Mouse (Mus musculus) A20 (cell line): ENCODE data around the gene Noct.
A peak's percentile ranks its signal among the peaks of the same experiment; 100 is the strongest.
"Not testable (repeated sequence)": the region's sequence is repeated elsewhere in the genome, so short reads cannot be mapped to it uniquely, and the experiment has no call there.

ENCODE experiments used
- DNase-seq: peaks from one replicate; pipeline ENCODE4 v3.0.0-alpha.2; 2011; ENCODE audit warnings: low read depth, low spot score

Gene Noct

DNA sequence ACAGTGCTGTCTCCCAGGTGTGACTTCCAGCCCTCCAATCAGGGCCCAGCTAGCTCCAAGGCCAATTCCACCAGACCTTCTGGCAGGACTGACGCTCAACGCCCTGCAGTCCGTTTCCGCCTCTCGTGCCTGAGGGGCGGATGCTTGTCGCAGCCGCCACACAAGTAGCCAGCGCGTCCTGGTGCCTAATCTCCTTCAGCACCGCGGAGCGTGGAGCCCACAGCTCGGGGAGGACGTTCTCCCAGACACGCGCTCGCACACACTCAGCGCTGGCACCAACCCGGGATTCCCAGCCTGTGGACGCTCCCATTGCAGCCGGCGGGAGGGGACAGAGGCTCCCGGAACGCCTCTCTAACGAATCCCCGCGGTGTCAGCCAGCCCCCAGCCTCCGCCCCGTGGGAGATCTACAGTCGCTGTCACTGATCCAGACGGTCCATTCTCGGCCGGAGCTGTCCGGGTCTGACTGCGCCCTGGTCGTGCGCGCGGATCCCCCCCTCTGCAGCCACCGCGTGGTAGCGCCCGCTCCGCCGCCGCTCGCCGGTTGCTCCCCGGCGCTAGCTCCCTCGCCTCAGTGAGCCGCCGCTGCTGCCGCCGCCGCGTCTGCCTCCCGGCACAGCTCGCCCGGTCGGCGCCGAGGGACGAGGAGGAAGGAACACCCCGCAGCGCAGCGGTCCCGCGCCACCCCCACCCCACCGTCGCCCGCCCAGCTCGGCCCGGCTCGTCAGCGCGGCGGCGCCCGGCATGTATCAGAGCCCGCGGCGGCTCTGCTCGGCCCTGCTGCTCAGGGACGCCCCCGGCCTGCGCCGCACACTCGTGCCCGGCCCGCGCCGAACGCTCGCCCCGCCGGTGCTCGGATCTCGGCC, at the start of gene Noct:
Gene Noct, plus strand, starts transcription at position 85 of the 863 bp plus-strand sequence.
- DNase-seq, result peak; percentile 95

DNA sequence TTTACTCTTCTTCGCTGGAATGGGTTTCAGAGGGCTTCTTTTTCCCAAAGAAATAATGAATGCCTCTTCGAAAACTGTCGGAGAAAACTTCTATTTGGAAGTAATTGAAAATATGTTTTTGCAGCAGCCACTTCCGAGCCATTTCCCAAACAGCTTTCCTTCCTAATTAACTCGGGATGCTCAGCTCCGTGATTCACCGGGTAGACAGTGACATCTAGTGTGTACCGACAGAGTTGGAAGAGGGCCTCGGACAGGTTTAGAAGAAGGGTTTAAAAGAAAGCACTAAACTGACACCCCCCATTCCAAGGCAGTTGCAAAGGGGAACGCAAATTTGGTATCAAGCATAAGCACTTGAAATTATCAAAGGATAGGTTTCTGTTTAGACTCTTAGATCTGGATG, 46.1 kb upstream of the Noct start:
- DNase-seq, result no peak

DNA sequence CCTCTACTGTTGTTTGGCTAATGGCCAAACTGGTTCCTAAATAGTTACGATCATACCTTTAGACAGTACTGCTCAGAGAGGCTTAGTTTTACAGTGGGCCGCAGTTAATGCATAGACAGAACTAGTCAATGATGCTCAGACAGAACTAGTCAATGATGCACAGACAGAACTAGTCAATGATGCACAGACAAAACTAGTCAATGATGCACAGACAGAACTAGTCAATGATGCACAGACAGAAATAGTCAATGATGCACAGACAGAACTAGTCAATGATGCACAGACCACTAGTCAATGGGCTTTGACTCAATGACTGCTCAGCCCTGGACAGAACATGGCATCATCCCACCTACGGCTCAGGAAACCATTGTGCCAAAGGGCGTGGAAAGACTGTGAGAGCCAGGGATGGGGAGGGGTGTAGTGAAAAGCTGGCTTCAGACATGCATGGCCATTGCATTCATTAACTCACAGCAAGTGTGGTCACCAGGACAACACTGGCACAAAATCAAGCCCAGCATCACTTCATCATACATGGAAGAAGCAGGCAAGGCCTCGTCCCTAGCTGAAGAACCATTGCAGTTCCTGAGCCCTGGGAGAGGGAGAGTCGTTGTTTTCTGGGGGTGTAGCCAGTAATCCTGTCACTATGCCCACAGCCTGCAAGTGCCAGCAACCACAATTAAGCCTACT, 44.6 kb upstream of the Noct start:
- DNase-seq, result no peak

DNA sequence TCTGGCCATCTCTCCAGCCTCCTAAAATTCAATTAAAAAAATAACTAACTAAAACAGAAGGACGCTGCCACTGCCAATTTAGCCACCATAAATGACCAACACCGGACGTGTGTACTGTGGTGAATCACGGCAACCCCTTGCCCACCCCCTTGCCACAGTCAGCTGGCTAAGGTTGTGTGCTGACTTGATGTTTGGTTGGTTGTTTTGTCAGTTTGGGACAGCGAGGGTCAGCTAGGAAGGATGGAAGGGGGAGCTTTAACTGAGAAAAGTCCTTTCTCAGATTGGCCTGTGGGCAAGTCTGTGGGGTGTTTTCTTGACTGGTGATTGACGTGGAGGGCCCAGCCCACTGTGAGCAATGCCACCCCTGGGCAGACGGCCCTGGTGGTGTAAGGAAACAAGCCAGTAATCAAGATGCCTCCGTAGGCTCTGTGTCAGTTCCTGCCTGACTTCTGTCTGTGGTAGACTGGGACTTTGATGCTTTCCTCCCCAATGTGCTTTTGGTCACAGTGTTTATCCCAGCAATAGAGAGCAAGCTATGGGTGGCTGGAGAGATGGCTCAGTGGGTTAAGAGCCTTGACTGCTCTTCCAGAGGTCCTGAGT, 43.8 kb upstream of the Noct start:
- DNase-seq, result no peak

DNA sequence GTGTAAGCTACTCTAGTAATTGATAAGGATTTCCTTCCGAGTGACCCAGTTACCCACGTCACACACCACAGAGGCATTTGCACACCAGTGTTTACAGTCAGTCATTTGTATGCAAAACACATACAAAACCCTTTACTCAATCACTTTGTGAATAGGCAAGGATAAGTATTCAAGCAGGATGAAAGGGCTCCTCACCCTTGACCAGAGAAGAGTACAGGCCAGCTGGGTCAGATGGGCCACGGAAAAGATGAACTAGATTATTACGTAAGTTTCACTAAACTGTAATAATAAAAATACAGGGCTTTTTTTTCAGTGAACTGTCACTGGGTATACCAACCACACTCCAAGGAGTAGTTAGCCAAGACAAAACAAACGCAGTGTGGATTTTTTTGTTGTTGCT, 41.8 kb upstream of the Noct start:
- DNase-seq, result no peak

DNA sequence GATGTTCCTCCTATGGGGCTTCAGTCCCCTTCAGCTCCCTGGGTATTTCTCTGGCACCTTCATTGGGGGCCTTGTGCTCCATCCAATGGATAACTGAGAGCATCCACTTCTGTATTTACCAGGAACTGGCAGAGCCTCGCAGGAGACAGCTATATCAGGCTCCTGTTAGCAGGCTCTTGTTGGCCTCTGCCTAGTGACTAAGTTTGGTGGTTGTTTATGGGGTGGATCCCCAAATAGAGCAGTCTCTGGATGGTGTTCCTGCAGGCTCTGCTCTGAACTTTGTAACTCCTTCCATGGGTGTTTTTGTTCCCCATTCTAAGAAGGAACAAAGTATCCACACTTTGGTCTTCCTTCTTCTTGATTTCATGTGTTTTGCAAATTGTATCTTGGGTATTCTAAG, 40.7 kb upstream of the Noct start:
- DNase-seq, result not testable (repeated sequence)

DNA sequence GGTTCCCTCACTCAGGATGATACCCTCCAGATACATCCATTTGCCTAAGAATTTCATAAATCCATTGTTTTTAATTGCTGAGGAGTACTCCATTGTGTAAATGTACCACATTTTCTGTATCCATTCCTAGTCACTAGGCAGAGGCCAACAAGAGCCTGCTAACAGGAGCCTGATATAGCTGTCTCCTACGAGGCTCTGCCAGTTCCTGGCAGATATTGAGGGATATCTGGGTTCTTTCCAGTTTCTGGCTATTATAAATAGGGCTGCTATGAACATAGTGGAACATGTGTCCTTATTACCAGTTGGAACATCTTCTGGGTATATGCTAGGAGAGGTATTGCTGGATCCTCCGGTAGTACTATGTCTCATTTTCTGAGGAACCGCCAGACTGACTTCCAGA, 40.3 kb upstream of the Noct start:
- not testable (repeated sequence) for DNase-seq

DNA sequence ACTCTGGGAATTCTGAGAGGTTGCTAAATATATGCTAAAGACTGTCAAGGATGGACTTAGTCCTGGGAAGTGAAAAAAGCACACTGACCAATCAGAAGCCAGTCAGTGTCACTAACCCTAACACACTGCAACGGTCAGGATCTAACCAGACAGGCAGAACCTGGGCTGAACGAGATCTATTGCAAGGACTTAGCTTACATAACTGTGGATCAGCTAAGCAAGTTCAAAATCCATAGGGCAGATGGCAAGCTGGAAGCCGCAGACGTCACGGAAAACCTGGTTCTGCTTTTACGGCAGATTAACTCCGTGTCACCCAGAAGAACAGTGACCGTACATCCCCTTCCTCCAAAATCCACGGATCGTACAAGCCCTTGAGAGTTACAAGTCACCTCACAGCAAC, 39.5 kb upstream of the Noct start:
- DNase-seq, result no peak

DNA sequence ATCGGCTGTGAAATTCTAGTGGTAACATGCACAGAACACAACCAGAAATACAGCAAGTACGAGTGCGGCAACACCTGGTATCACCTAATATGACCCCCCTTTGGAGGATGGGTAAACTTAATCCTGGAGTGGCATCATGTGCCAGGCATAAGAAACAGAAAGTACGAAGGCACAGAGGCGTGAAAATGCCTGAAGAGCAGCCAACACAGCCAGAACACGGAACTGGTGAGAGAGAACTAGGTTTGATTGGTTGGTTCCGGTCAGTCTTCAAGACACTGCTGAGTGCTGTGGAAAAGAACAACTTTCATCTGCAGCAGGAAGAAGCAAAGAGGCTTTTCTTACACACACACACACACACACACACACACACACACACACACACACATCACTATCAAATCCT, 38.8 kb upstream of the Noct start:
- no peak for DNase-seq

DNA sequence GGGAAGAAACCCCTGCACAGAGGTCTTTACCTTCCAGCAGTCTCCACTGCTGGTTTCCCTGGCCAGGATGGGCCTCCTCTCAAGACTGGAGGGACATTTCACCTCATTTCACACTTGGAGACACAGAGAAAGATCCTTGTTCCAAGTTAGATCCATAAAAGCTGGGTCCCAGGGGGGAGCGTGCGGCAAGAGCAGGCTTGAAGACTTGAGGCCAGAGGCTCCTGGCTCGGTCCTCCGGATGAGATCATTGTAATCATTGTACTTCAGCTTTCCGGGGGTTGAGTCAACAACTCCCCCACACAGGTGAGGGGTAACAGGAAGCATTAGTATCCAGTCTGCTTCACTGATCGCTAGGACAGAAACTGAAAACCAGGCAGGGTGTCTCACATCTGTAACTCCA, 30.2 kb upstream of the Noct start:
- DNase-seq, result peak; percentile 75

DNA sequence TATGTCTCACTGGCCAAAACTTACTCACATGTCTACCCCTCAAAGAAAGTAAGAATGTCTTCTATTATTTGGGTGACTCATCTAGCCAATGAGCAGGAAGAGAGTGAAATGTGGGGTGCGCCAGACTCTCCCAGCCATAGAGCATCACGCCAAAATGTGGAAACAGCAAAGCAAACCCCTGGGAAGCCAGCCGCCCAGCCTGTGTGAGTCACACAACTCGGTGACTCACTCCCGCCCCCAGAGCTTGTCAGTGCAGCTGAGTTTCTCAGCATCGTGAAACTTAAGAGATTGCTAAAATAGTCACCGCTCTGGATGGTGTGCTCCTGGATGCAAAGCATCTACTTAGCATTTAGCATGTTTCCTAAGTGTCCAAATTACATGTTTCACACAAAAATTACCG, 28.9 kb upstream of the Noct start:
- DNase-seq, result no peak

DNA sequence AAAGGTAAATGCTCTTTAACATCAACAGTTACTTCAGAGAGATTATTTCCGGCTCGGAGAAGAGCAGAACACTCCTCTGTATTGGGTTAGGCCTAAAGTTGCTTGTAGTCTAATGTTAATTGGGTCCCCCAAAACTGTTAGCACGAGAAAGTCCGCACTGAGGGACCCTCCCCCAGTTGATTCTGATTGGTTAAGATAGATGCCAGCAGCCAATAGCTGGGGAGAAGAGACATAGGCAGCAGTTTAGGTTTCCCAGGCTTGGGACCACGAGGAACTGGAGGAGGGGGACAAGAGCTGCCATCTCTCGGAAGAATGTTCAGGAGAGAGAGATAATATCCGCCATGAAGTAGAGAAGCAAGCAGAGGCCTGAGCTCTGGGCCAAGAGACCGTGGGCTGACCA, 28.5 kb upstream of the Noct start:
- peak; percentile 95 for DNase-seq

DNA sequence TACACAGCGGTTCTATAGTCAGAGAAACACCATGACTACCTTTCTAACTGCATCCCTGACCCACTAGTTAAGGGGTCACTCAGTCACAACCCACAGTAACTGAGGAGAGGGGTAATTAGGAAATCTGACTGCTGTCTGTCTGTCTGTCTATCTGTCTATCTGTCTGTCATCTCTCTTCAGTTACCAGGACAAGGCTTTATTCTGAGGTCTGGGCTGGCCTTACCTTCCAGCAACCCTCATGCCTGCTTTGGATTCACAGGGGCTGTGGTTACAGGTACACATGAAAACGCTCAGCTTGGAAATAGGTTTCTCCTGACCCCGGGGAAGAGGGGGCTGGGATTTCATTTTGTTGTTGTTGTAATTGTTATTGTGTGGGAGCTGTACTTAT, 27.5 kb upstream of the Noct start:
- no peak for DNase-seq

DNA sequence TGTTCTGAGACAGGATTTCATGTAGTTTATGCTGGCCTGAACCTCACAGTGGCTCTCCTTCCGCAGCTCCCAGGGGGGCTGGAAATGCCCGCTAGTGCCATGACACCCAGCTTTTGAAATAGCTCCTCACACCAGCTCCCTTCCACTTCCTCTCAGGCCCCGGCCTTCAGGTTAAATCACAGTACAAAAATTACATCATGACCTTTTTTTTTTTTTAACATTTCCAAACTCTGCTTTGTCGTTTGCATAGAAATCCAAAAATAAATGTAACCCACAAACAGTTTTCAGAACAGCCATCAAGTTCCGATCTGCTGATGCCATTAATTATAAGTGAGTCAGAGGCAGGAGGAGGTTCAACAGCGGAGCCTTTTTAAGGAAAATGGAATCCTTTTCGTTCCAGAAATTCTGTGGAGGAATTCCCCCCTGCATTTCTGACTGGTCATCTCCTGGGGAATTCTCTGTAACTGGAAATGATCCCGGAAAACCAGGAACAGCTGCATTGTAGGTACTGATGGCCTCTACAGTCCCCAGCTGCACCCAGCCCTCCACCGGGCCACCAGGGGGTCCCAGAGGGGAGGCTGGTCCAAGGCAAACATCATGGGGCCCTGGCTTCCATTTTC, 27.0 kb upstream of the Noct start:
- DNase-seq, result peak; percentile 82

DNA sequence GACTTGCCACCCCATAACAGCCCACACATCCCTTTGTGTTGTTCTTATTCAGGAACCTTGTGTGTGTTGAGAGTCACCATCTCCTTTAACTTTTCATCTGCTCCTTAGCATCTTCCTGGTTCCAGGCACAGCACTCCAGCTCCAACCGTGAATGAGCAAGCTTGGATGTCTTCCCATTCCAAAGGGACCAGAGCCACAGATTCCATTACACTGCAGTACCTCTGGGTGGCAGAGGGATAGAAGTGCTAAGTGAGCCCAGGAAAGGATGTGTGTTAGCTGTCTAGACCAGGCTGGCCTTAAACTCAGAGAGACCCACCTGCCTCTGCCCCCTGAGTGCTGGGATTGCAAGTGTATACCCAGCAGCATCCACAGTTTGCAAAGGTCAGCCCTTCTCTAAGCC, 26.0 kb upstream of the Noct start:
- DNase-seq, result no peak

DNA sequence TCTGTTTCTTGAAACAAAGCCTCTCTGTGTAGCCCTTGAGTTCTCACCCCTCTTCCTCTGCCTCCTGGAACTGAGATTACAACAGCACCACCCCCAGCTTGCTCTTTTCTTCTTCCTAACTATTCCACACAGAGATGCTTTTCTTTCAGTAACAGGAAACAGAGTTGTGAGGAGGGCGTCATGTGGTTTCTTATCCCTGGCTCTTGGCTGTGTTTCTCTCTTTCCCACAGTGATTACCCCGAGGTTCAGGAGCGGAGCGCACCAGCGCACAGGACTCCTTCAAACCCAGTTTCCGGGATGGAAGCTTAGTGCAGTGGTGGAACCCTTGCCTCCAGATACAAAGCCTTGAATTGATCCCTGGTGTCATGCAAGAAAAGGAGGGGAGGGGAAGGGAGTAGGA, 25.1 kb upstream of the Noct start:
- no peak for DNase-seq

DNA sequence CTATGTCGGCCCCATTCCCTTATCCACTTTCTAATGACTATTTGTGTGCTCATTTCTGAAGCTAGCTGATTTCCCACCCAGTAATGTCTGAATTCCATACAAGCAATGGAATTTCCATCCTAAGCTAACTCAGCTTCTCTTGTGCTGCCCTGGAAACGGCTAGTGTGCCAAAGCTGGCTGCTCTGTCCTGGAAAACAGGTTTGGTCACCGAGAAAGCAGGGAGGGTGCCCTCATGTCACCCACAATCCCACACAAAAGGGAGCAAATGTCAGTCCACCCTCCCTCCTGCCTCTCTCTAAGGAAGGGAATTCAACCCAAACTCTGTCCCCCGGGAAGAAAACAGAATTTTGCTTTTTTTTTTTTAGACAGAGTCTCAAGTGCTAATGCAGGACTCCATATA, 23.9 kb upstream of the Noct start:
- DNase-seq, result no peak

DNA sequence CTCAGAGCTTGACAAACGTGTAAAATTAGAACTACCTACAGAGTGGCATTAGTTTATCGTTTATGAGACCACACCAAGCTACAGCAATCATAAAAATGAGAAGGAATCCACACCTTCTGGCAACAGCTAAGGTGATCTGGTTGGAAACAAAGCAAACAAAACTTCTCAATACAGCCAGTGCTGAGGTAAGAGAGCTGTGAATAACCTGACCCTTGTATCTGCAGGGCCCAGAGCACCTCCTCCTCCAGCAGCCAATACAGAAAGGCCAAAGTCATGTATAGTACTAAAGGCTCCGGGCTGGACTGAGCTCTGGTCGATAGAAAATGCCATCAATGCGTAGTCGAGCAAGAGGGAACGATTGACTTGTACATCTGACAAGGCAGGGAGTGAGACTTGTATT, 23.4 kb upstream of the Noct start:
- DNase-seq, result no peak

DNA sequence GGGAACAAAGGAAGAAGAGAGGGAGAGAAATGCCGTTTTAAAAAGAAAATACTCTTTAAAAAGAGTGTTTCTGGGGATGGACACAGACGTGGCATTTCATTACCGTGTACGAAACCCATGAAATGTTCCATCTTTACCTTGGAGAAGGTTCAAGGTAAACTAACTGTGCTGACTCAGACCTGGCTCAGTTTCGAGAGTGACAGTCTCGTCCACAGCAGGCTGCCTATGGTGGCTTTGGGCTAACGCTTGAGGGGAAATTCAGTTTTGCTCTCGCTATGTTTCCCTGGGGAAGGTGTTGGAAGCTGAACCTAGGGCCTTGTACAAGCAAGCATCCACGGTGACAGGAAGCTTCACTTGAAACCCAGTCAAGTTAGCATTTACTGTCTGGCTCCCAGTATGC, 22.3 kb upstream of the Noct start:
- DNase-seq, result no peak

DNA sequence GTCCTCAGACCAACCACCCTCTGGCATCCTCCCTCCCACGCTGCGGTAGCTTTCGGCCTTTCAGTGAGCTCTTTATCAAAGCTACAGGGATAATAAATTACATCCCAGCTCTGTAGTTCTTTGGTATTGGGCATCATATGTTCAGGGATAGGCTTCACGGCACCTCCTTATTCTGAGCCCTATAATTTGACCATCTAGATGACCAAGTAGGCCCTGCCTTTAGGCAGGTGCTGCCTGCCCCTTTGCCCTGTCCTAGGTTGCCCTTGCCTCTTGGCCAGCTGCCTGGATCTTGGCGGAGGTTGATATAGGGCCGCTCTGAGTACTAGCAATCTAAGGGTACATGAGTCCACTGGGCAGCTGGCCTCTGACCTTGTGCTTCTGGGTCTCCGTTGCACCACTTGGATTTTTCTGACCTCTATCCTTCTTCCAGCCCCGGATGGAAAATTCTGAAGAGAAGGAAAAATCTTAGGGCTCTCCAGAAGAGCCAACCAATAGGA, 21.7 kb upstream of the Noct start:
- no peak for DNase-seq

DNA sequence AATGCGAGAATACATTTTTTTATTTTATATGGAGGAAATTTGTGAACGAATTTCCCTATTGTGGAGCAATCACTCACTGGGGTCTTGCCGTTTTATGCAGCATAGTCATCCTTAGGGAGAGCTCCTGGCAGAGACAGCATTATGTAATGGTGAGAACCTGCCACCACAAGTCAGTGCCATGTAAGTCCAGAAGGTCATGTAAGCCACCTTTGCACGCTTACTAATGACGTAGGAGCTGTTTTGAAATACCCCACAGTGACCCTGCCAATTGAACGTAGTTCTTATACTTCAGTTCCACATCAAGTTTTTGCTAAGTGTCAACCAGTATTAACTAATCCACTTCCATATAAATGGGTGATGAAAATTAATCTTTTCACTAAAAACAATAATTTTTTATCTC, 20.3 kb upstream of the Noct start:
- DNase-seq, result no peak

DNA sequence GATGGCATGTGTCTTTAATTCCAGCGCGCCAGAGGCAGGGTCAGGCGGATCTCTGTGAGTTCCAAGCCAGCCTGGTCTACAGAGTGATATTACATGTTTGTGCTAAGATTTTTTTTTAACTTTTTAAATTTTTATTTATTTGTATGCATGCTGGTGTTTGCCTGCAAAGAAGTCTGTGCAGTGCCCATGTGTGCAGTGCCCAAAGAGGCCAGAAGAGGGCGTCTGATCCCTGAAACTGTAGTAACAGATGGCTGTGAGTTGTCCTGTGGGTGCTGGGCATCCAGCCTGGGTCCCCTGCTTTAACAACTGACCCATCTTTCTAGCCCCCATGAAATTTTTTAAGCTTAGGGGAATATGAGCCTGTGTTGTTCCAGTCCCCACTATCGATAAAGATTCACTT, 19.8 kb upstream of the Noct start:
- peak; percentile 35 for DNase-seq
